16 mouse cellular contexts compared by ENCODE assay signal in the genomic region with DNA sequence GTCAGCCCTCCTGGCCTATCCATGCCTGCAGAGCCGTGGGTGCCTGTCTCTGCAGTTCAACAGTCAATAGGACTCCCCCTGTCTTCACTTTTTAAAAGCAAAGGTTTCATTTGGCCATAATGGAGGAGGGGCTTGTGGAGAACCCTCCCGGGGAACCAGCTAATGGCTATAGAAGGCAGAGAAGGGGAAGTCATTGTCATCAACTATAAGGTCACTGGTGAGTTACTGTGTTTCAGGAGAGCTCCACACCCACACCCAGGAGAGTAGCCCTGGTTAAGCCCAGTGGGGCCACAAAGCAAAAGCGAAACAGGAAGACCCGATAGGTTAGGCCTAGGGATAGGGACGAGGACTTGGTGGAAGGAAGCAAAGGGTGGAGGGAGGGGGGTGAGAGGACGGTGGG.
DNase-seq lines count a peak whose midpoint lies in the region; ATAC-seq lines count a peak whose summit lies in the region.
"Had no signal": no experiment of that assay in that cellular context is flagged by ENCODE, and none has a peak within 500 bp of the region (broad histone marks: within the 10 kb centered on the region; RNA-seq: fewer than 3 reads in every experiment).

No protein-coding gene starts in this region.

- no peak overlapping the region for H3K4me3 ChIP-seq in liver, embryonic 12.5 days
- H3K4me3 ChIP-seq: layer of hippocampus, adult 2 months; liver, embryonic 15.5 days; midbrain, embryonic 13.5 days; neural tube, embryonic 12.5 days had no signal

- no peaks in the 10 kb centered on the region for H3K27me3 ChIP-seq in liver, embryonic 12.5 days (replicated peaks)
- H3K27me3 ChIP-seq: liver, embryonic 15.5 days; midbrain, embryonic 13.5 days; neural tube, embryonic 12.5 days had no signal

- H3K4me1 ChIP-seq in liver, embryonic 12.5 days: peaks cover 12% of the 10 kb centered on the region
- H3K4me1 ChIP-seq: liver, embryonic 15.5 days had no signal

- no peaks in the 10 kb centered on the region for H3K9me3 ChIP-seq in liver, embryonic 12.5 days (replicated peaks)
- H3K9me3 ChIP-seq: liver, embryonic 15.5 days; midbrain, embryonic 13.5 days; neural tube, embryonic 12.5 days had no signal

- no peak overlapping the region for H3K27ac ChIP-seq in liver, embryonic 12.5 days
- H3K27ac ChIP-seq: hindbrain, postnatal 0 days; layer of hippocampus, adult 2 months; liver, embryonic 15.5 days; midbrain, embryonic 13.5 days; neural tube, embryonic 12.5 days had no signal

- 12% methylated on average over 6 of the region's 6 CpGs for WGBS in liver, embryonic 12.5 days (ENCODE audit: insufficient replicate concordance)

- 0 out of 2 replicates have a peak, but pooled peaks have one; percentile 24 for ATAC-seq in liver, embryonic 12.5 days
- ATAC-seq in monocyte, adult 5-6 weeks (replicated peaks; ENCODE audit: insufficient number of reproducible peaks, low FRiP score, low TSS enrichment, poor library complexity, severe bottlenecking): peak; percentile 96
- ATAC-seq: hindbrain, postnatal 0 days; midbrain, embryonic 13.5 days had no signal

- peak; percentile 12 for DNase-seq in embryo, embryonic 10 days (ENCODE audit: low spot score)
- DNase-seq in embryo, embryonic 9.5 days (ENCODE audit: extremely low spot score): no peak
- DNase-seq in lung, postnatal 25 days (ENCODE audit: low spot score): peak; percentile 14
- DNase-seq in lung, postnatal 14 days: no peak
- DNase-seq in cerebellum, postnatal 4 days (ENCODE audit: low spot score in 2 of 2): no peak
- DNase-seq in adrenal gland, postnatal 25 days: no peak
- DNase-seq: cerebellum, adult 11-12 months; gastrocnemius, postnatal 36 days; kidney, adult 8-10 months had no signal

- H3K36me3 ChIP-seq in liver, embryonic 12.5 days: no peaks in the 10 kb centered on the region
- H3K36me3 ChIP-seq: liver, embryonic 15.5 days; midbrain, embryonic 13.5 days; neural tube, embryonic 12.5 days had no signal

- peak overlapping the region; percentile 20; the same call in 1 of the 2 replicates for H3K4me2 ChIP-seq in liver, embryonic 12.5 days
- H3K4me2 ChIP-seq: liver, embryonic 15.5 days; midbrain, embryonic 13.5 days; neural tube, embryonic 12.5 days had no signal

- H3K9ac ChIP-seq in liver, embryonic 12.5 days: no peak overlapping the region
- H3K9ac ChIP-seq: liver, embryonic 15.5 days; midbrain, embryonic 13.5 days; neural tube, embryonic 12.5 days had no signal

Comparison
In these comparisons a context has a peak if more than half of its experiments do, and no peak if none do; other contexts are left out.
1. DNase-seq: peak in embryo, embryonic 10 days (single experiment) and lung, postnatal 25 days (single experiment); none in embryo, embryonic 9.5 days (single experiment), lung, postnatal 14 days (single experiment), cerebellum, postnatal 4 days (0 of 2) and adrenal gland, postnatal 25 days (single experiment).